Mouse (Mus musculus) CH12.LX (cell line): ENCODE results near the gene Dnajc15. TPM values are rescaled to one million over a fixed set of nuclear protein-coding genes. Genes with fewer than 3 reads are reported as not detected.
A peak's percentile ranks its signal among the peaks of the same experiment; 100 is the strongest.

Source experiments
- DNase-seq: peaks from one replicate; pipeline ENCODE4 v3.0.0-alpha.2; 2013; ENCODE audit errors: extremely low read depth
- H3K27ac ChIP-seq: 2 replicates; pipeline ENCODE4 v1.5.1; 2012; ENCODE audit warnings: low read depth, mild to moderate bottlenecking, control low read depth, moderate library complexity; ENCODE audit not compliant: insufficient read depth
- H3K27me3 ChIP-seq: replicated peaks from 2 replicates; pipeline ENCODE3; 2012; ENCODE audit warnings: inconsistent platforms
- H3K36me3 ChIP-seq, 2 experiments: replicated peaks in 1 of 2; 2 replicates each; pipeline versions ENCODE3 to v1.6.1; 2012; ENCODE audit warnings: inconsistent platforms in 1 of 2, low read length in 1 of 2, mild to moderate bottlenecking in 1 of 2, mixed read lengths in 1 of 2, moderate library complexity in 1 of 2; ENCODE audit not compliant: control insufficient read depth in 1 of 2, insufficient read depth in 1 of 2
- H3K4me1 ChIP-seq, 2 experiments: 2 replicates each; pipeline ENCODE4 v1.6.1; 2012; ENCODE audit warnings: inconsistent platforms in 1 of 2, moderate library complexity in 1 of 2; ENCODE audit not compliant: insufficient read depth in 2 of 2, control insufficient read depth in 1 of 2
- H3K4me2 ChIP-seq: 2 replicates; pipeline ENCODE4 v1.6.1; 2012; ENCODE audit warnings: low read depth, mild to moderate bottlenecking, control low read depth; ENCODE audit not compliant: poor library complexity, insufficient read depth, severe bottlenecking
- H3K4me3 ChIP-seq, 3 experiments: fragments of 150-350 bp in 1 of 3; sonication (generic) in 1 of 3; replicated peaks in 1 of 3; 2 replicates each; pipeline versions ENCODE3 to v1.5.1; 2011 to 2012; ENCODE audit warnings: low read depth in 2 of 3, low read length in 2 of 3, mild to moderate bottlenecking in 2 of 3, moderate library complexity in 2 of 3, control low read depth in 1 of 3, improper control_type of control experiment in 1 of 3, inconsistent platforms in 1 of 3, mixed read lengths in 1 of 3; ENCODE audit not compliant: poor library complexity in 1 of 3
- H3K79me2 ChIP-seq: replicated peaks from 2 replicates; pipeline ENCODE4 v1.6.1; 2012; ENCODE audit warnings: mild to moderate bottlenecking, moderate library complexity; ENCODE audit not compliant: control insufficient read depth, poor library complexity, insufficient read depth, severe bottlenecking; ENCODE audit errors: extremely low read depth
- H3K9ac ChIP-seq: 2 replicates; pipeline ENCODE4 v1.6.1; 2012; ENCODE audit warnings: low read depth, mild to moderate bottlenecking, control low read depth, moderate library complexity; ENCODE audit not compliant: insufficient read depth
- H3K9me3 ChIP-seq: replicated peaks from 2 replicates; pipeline ENCODE3; 2012; ENCODE audit warnings: low read length, inconsistent platforms, mixed read lengths
- CHD2 ChIP-seq: IDR thresholded peaks from 2 replicates; pipeline ENCODE4 v1.6.1; 2011; ENCODE audit warnings: low read length, improper control_type of control experiment
- CTCF ChIP-seq, 2 experiments: IDR thresholded peaks in 1 of 2; conservative IDR thresholded peaks in 1 of 2; 2 replicates each; pipeline ENCODE4 v1.5.1; 2011 to 2012; ENCODE audit warnings: low read depth in 2 of 2, low read length in 2 of 2, improper control_type of control experiment in 1 of 2, inconsistent platforms in 1 of 2, mild to moderate bottlenecking in 1 of 2, moderate library complexity in 1 of 2
- E2F4 ChIP-seq: IDR thresholded peaks from 2 replicates; pipeline ENCODE4 v1.6.1; 2011; ENCODE audit warnings: low read depth, low read length, improper control_type of control experiment; ENCODE audit not compliant: insufficient replicate concordance
- ELF1 ChIP-seq: IDR thresholded peaks from 2 replicates; pipeline ENCODE4 v1.6.1; 2014; ENCODE audit warnings: low read depth, mild to moderate bottlenecking, inconsistent platforms, low read length, improper control_type of control experiment
- EP300 ChIP-seq: IDR thresholded peaks from 2 replicates; pipeline ENCODE4 v1.6.1; 2011; ENCODE audit warnings: low read length, improper control_type of control experiment
- GABPA ChIP-seq: IDR thresholded peaks from 2 replicates; pipeline ENCODE4 v1.6.1; 2012; ENCODE audit warnings: low read depth, low read length, improper control_type of control experiment, inconsistent platforms; ENCODE audit not compliant: insufficient replicate concordance
- IRF4 ChIP-seq: IDR thresholded peaks from 2 replicates; pipeline ENCODE4 v1.6.1; 2014; ENCODE audit warnings: low read depth, mild to moderate bottlenecking, inconsistent platforms, low read length, improper control_type of control experiment
- JUND ChIP-seq: conservative IDR thresholded peaks from 2 replicates; pipeline ENCODE4 v1.6.1; 2011; ENCODE audit warnings: low read depth, low read length, improper control_type of control experiment
- NELFE ChIP-seq: IDR thresholded peaks from 2 replicates; pipeline ENCODE4 v1.6.1; 2011; ENCODE audit warnings: low read depth, low read length, improper control_type of control experiment
- NRF1 ChIP-seq: IDR thresholded peaks from 2 replicates; pipeline ENCODE4 v1.6.1; 2014; ENCODE audit warnings: low read depth, mild to moderate bottlenecking, inconsistent platforms, low read length, improper control_type of control experiment, moderate library complexity
- POLR2AphosphoS2 ChIP-seq: IDR thresholded peaks from 2 replicates; pipeline ENCODE4 v1.6.1; 2011; ENCODE audit warnings: low read depth, low read length, improper control_type of control experiment
- RAD21 ChIP-seq: IDR thresholded peaks from 2 replicates; pipeline ENCODE4 v1.6.1; 2011; ENCODE audit warnings: low read depth, mild to moderate bottlenecking, low read length, improper control_type of control experiment, moderate library complexity
- TBP ChIP-seq: conservative IDR thresholded peaks from 2 replicates; pipeline ENCODE4 v1.6.1; 2011; ENCODE audit warnings: low read depth, low read length, improper control_type of control experiment
- UBTF ChIP-seq: IDR thresholded peaks from 2 replicates; pipeline ENCODE4 v1.6.1; 2012; ENCODE audit warnings: low read depth, mild to moderate bottlenecking, inconsistent platforms, low read length, improper control_type of control experiment, moderate library complexity
- USF1 ChIP-seq: IDR thresholded peaks from 2 replicates; pipeline ENCODE4 v1.6.1; 2014; ENCODE audit warnings: low read depth, mild to moderate bottlenecking, inconsistent platforms, low read length, improper control_type of control experiment
- ZKSCAN1 ChIP-seq: IDR thresholded peaks from 2 replicates; pipeline ENCODE4 v1.6.1; 2012; ENCODE audit warnings: low read depth, inconsistent platforms, low read length, improper control_type of control experiment, borderline replicate concordance
- ZMIZ1 ChIP-seq: IDR thresholded peaks from 2 replicates; pipeline ENCODE4 v1.6.1; 2012; ENCODE audit warnings: low read depth, mild to moderate bottlenecking, inconsistent platforms, low read length, improper control_type of control experiment
- dilution Hi-C: fragments of 300-500 bp; cut with MboI; formaldehyde crosslinking; loops from 2 replicates; pipeline ENCODE4 v1.14.3; 2020; ENCODE audit warnings: low sequenced_read_pairs; ENCODE audit not compliant: extremely low pct_unique_long_range_greater_than_20kb, extremely low pct_ligation_motif_present
- in situ Hi-C: fragments of 300-500 bp; cut with MboI; formaldehyde crosslinking; loops from 3 replicates; pipeline ENCODE4 v1.14.3; 2019; ENCODE audit warnings: low sequenced_read_pairs, low pct_ligation_motif_present, low pct_unique_long_range_greater_than_20kb, mixed read lengths
- polyA plus RNA-seq: library from polyadenylated mRNA; unstranded; fragments of >175 nt; gene quantifications from 2 replicates; pipeline ENCODE4 v1.2.1, GENCODE M21; 2012; ENCODE audit warnings: low read depth; ENCODE audit not compliant: insufficient read length
- total RNA-seq, 2 experiments: library from RNA; depleted of rRNA; stranded (reverse); fragments of 300-350 nt in 1 of 2; fragments of >200 nt in 1 of 2; gene quantifications; 2 replicates each; pipeline ENCODE4 v1.2.3; 2012 to 2014

Gene Dnajc15
- total and polyA plus RNA-seq, 3 experiments, result 39.5 to 56.8 (median 41.7) TPM

- Histone ChIP-seq H3K79me2 (no peaks in the 10 kb centered on the region), H3K27ac (no peak overlapping the region), H3K27me3 (no peaks in the 10 kb centered on the region), H3K4me1 (peaks cover 3 to 34% of the 10 kb centered on the region in 2 experiments; a peak in 3 of 4 replicates), H3K36me3 (no peaks in the 10 kb centered on the region), H3K4me3 (no peak overlapping the region), H3K9me3 (no peaks in the 10 kb centered on the region), H3K4me2 (no peak overlapping the region), H3K9ac (no peak overlapping the region)
- TF ChIP-seq GABPA, result no peak
- no peak for TF ChIP-seq UBTF
- TF ChIP-seq NELFE, result no peak
- DNase-seq, result no peak
- in situ Hi-C loops (no loop called here), dilution Hi-C loops (no loop called here)
Measured at GRCm38 (mm10) chr14:77876199-77876598, 1.3 kb upstream of the Dnajc15 start.

GRCm38 (mm10) chr14:77871380-77871975 is 3.4 kb downstream of the Dnajc15 start:
- H3K4me1 ChIP-seq, result peaks cover 3 to 41% of the 10 kb centered on the region in 2 experiments
- H3K79me2 ChIP-seq, result no peaks in the 10 kb centered on the region
- H3K9ac ChIP-seq, result no peak overlapping the region
- TF ChIP-seq EP300 (0 out of 2 replicates have a peak, but pooled peaks have one; percentile 6), ELF1 (no peak)
- no peak overlapping the region for H3K4me3 ChIP-seq
- no peaks in the 10 kb centered on the region for H3K27me3 ChIP-seq
- peaks cover 3 to 8% of the 10 kb centered on the region in 2 experiments for H3K36me3 ChIP-seq
- H3K27ac ChIP-seq, result no peak overlapping the region
- in situ Hi-C loops (no loop called here), dilution Hi-C loops (no loop called here)
- no peak overlapping the region for H3K4me2 ChIP-seq
- H3K9me3 ChIP-seq, result no peaks in the 10 kb centered on the region
- peak; percentile 44 for DNase-seq

DNA sequence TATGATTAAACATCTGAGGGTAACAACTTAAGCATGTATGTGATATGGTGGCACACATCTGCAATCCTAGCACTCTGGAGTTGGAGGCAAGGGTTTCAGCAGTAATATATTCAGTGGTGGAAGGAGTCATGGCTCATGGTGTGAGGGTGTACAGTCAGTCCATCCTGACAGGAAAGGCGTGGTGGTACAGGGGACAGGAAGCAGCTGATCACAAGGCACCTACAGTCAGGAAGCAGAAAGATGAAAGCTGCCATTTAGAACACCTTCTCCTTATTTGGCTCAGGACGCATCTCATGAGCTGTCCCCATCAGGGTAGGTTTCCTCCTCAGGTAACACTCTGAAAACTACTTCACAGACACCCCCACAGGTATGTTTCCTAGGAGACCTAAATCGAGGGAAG is 4.0 kb downstream of the Dnajc15 start:
- Histone ChIP-seq H3K4me1 (peaks cover 3 to 41% of the 10 kb centered on the region in 2 experiments), H3K27me3 (no peaks in the 10 kb centered on the region), H3K9me3 (no peaks in the 10 kb centered on the region), H3K4me3 (no peak overlapping the region), H3K9ac (no peak overlapping the region), H3K27ac (no peak overlapping the region), H3K4me2 (no peak overlapping the region), H3K79me2 (no peaks in the 10 kb centered on the region), H3K36me3 (peaks cover 3 to 8% of the 10 kb centered on the region in 2 experiments)
- no peak for DNase-seq
- in situ Hi-C loops (no loop called here), dilution Hi-C loops (no loop called here)
- no peak for TF ChIP-seq CTCF (conservative IDR thresholded peaks at IDR 0.05 in 1 of 2, IDR thresholded peaks at IDR 0.05 in 1 of 2; ENCODE audit: low read depth in 2 of 2, low read length in 2 of 2)
- no peak for TF ChIP-seq USF1
- no peak for TF ChIP-seq NELFE
- no peak for TF ChIP-seq ELF1
- TF ChIP-seq E2F4, result no peak
- no peak for TF ChIP-seq IRF4
- no peak for TF ChIP-seq CHD2
- TF ChIP-seq POLR2AphosphoS2, result no peak
- TF ChIP-seq ZKSCAN1, result no peak
- no peak for TF ChIP-seq RAD21
- no peak for TF ChIP-seq NRF1
- TF ChIP-seq TBP, result no peak
- TF ChIP-seq JUND, result no peak
- no peak for TF ChIP-seq ZMIZ1
- TF ChIP-seq UBTF, result no peak
